Mouse (Mus musculus): Measurements from ENCODE around the gene S100pbp.

- no peak for TF ChIP-seq CTCF (conservative IDR thresholded peaks at IDR 0.05; ENCODE audit: low read length)
- no peak for TF ChIP-seq POU5F1 (IDR thresholded peaks at IDR 0.05; ENCODE audit: borderline replicate concordance, low read length)
- no peak for TF ChIP-seq NANOG (IDR thresholded peaks at IDR 0.05; ENCODE audit: borderline replicate concordance, low read length)
Observed at GRCm38 (mm10) chr4:129179560-129179959, 10.0 kb downstream of the S100pbp start.
